Mouse (Mus musculus): ENCODE measurements at regions not wholly inside any gene's neighbourhood (a gene's known extent, or its start where the extent isn't known, plus 50 kb on each side); places are given as distances from the start of the nearest gene placed in this dataset.
"Not testable (repeated sequence)": the region's sequence is repeated elsewhere in the genome, so short reads cannot be mapped to it uniquely, and the experiment has no call there.

GRCm38 (mm10) chr17:27287986-27288385 is 83.7 kb upstream of the Lemd2 start:
- not testable (repeated sequence) for DNase-seq (ENCODE audit: low spot score in 2 of 2)

DNA sequence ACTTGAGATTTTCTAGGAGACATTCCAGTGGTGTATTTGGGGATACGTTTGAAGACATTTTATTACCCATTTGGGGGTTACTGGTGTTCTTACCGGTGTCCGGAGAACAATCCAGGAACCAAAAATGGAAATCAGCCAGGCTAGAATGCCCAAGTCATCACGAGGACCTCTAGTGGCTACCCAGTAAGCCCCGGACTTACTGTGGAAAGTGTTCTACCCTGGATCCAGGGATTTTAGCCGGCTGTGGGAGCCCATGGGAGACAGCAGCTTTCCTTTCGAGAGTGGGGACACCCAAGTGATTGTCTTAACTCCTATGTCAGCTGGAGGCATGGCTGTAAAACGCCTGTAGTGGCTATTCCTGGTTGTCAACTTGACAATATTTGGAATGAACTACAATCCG is 77.0 kb upstream of the Lemd2 start:
- DNase-seq (ENCODE audit: low spot score in 2 of 2), result no peak

- DNase-seq (ENCODE audit: low spot score in 2 of 2), result not testable (repeated sequence)
These were observed 75.4 kb upstream of the Lemd2 start for GRCm38 (mm10) chr17:27279491-27280288.

GRCm38 (mm10) chr17:27277786-27278185 is 73.5 kb upstream of the Lemd2 start:
- not testable (repeated sequence) for DNase-seq (ENCODE audit: low spot score in 2 of 2)

- not testable (repeated sequence) for DNase-seq (ENCODE audit: low spot score in 2 of 2)
These were observed 67.5 kb upstream of the Lemd2 start for GRCm38 (mm10) chr17:27271756-27272155.

- peak in 1 of 2 experiments; percentile 1 for DNase-seq (ENCODE audit: low spot score in 2 of 2)
These were observed 66.5 kb upstream of the Lemd2 start for GRCm38 (mm10) chr17:27270776-27271175.

DNA sequence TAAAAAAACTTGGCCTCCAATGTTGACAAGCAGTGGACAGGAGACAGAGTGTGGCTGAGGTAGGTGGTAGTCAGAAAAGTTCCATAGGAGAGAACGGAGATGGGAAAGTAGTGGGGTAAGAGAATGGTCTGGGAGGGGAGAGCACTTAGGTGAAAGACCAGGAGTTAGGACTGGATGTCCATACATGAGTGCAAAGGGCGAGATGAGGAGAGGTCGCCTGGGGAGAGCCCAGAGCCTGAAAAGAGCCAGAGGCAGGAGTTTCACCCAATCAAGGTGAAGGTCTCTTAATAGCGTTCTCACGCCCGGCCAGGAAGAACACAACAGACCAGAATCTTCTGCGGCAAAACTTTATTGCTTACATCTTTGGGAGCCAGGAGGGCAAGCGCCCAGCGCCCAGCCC is 60.3 kb upstream of the Lemd2 start:
- peak in 1 of 2 experiments; percentile 3 for DNase-seq (ENCODE audit: low spot score in 2 of 2)

- DNase-seq (ENCODE audit: low spot score in 2 of 2), result no peak
These were observed 58.3 kb upstream of the Lemd2 start for GRCm38 (mm10) chr17:27262607-27263006.

DNA sequence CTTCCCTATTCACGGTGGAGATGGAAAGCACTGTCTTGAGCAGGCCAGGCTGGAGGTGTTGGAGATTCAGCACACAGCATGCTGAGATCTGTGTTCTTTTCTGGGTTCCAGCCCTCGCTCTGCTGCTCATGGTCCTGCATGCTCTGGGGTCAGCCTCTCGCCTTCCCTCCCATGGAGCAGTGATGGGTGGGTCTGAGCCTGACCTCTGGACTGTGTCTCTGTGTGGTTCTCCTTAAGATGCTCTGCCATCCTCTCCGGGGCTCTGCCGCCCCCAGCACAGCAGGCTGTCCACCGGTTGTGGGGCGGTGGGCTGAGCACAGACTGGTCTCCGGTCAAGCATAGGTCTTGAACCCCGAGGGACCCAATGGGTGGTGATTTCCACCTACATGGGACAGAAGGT is 57.7 kb upstream of the Lemd2 start:
- no peak for DNase-seq (ENCODE audit: low spot score in 2 of 2)

DNA sequence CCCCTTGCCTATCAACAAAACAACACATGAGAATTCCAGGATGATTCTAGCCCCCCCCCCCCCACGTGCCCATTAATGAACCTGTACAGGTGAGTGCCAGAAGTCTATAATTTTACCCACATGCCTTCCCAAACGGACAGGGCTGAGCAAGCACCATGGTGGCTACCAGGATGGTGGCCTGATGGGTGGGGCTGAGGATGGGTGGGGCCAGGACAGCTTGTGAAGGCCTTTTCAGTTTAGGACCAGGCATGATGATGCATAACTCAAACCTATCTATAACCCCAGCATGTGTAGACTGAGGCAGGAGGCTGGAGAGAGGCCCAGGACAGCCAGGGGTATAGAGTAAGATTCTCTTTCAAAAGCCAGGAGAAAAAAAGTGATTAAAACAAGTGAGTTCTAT is 57.0 kb upstream of the Lemd2 start:
- DNase-seq (ENCODE audit: low spot score in 2 of 2), result no peak

DNA sequence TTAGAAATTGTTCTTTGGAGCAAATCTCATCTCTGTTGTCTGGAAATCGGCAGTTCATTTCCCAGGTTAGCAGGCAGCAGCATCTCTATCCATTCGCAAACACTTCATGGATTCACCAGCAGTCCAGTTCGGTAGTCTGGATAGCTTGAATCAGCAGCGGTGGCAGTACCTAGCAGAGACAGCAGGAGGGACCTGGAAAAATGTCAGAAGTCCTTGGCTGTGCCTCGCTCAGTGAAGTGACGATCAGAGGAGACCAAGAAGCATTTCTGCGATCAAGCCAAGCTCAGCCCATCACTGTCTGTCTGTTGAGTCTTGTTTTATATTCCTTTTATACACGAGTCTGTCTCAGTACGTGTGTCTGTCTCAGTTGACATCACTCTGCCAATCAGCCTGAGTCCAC is 55.8 kb upstream of the Lemd2 start:
- no peak for DNase-seq (ENCODE audit: low spot score in 2 of 2)

DNA sequence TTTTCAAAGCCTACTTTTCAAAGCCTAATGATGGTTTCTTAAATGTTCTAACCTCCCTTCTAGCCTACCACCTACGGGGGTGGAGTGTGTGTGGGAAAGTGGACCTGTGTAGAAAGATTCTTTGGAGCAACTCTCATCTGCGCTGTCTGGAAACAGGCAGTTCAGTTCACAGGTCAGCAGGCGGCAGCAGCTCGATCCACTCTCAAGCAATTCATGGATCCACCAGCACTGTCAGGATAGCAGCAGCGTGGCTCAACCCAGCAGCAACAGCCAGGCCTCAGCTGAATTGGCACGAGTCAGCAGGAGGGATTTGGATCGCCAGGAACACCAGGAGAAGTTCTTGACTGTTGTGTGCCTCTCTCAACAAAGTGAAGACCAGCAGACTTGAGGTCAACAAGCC is 53.1 kb upstream of the Lemd2 start:
- DNase-seq (ENCODE audit: low spot score in 2 of 2), result no peak

DNA sequence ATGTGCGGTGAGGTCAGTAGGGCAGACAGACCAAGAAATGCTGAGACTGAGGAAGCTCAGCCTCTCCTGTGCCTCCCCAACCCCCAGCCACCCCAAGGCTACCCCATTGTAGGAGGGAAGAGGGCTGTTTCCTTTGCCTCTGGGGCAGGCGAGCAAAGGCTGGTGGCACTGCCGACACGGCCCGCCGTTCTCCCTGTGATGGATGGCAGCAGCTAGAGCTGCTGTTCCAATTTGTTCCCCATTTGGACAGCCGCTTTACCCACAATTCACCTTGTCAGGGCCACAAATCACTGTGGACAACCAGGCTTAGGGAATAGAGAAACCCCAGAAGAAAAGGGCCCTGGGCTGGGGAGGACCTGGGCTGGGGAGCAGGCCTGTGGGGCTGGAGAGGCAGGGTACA is 51.5 kb upstream of the Lemd2 start:
- DNase-seq (ENCODE audit: low spot score in 2 of 2), result no peak

Small RNAs in the stretch of these regions (microRNA-seq; reads per million reads assigned to microRNA genes)
- gene Mir7214, result 0 reads per million in 2 experiments
- 0 reads per million in 2 experiments for gene Mir7216
- 0 reads per million in 2 experiments for gene Mir7217
- 0 reads per million in 2 experiments for gene Mir7218

Data from left cerebral cortex, adult 8-10 months (tissue).